Mouse (Mus musculus): Measurements from ENCODE around the gene Sprr2k. TPM values are rescaled to one million over a fixed set of nuclear protein-coding genes. Genes with fewer than 3 reads are reported as not detected.
A peak's percentile ranks its signal among the peaks of the same experiment; 100 is the strongest.

Gene Sprr2k
- not detected in 2 replicates for total RNA-seq (2014; rRNA removed)
- not detected in 2 replicates for polyA plus RNA-seq (2015; fragmentation: Nextera tagmentation; extraction: Ambion mirVana)

DNA sequence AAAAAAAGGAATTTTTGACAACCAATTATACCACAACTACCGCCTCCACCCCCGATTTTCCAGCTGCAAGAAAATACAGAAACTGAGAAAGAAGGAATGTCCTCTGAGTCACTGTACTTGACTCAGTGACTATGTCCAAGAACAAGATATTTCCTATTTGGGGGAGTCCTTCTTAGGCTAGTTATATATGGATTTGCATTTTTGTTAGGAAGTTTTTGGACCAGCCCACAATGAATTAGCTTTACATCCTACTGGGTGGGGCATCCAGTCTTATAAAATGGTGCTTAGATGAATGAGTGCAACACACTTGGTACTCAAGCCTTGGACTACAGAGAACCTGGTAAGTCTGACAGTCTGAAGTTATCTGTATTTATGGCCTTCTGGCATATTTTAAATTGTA lies at the start of gene Sprr2k:
Gene Sprr2k (plus strand): TSS at position 301 of the 400 bp plus-strand sequence.
- Histone ChIP-seq H3K27ac (ENCODE audit: low read depth, low read length) (no peak within 1 kb of the TSS), H3K27me3 (ENCODE audit: insufficient read depth, low read length) (no peaks in the 10 kb centered on the region), H3K4me3 (ENCODE audit: low read depth, low read length) (no peak within 1 kb of the TSS), H3K9ac (replicated peaks; ENCODE audit: low read length, poor library complexity, severe bottlenecking) (no peak within 1 kb of the TSS), H3K4me2 (ENCODE audit: low read depth, low read length, poor library complexity, severe bottlenecking) (no peak within 1 kb of the TSS), H3K36me3 (ENCODE audit: insufficient read depth, low read length) (no peaks in the 10 kb centered on the region), H3K9me3 (ENCODE audit: low read length) (no peaks in the 10 kb centered on the region), H3K4me1 (ENCODE audit: insufficient read depth, low read length) (no peaks in the 10 kb centered on the region)
- WGBS, result 93% methylated on average over 2 of the region's 2 CpGs
- ATAC-seq (ENCODE audit: low FRiP score) (no peak), DNase-seq (ENCODE audit: low spot score) (no peak)
- no peak for TF ChIP-seq CTCF (IDR thresholded peaks at IDR 0.05)

DNA sequence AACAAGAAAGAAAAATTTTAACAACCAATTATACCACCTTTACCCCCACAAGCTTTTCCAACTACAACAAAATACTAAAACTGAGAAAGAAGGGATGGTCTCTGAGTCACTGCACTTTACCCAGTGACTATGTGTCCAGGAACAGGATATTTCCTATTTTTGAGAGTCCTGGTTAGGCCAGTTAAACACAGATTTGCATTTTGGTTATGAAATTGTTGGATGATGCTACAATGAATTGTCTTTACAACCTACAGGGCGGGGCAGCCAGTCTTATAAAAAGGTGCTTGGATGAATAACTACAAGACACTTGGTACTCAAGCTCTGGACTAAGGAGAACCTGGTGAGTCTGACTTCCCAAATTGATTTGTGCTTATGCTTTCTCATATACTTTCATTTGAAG lies 47.0 kb upstream of the Sprr2k start, which contains the start of gene Sprr2h:
Gene Sprr2h (plus strand): TSS at position 301 of the 400 bp plus-strand sequence.
- Histone ChIP-seq H3K4me3 (ENCODE audit: low read depth, low read length) (no peak within 1 kb of the TSS), H3K9me3 (ENCODE audit: low read length) (no peaks in the 10 kb centered on the region), H3K4me1 (ENCODE audit: insufficient read depth, low read length) (no peaks in the 10 kb centered on the region), H3K9ac (replicated peaks; ENCODE audit: low read length, poor library complexity, severe bottlenecking) (no peak within 1 kb of the TSS), H3K27me3 (ENCODE audit: insufficient read depth, low read length) (no peaks in the 10 kb centered on the region), H3K4me2 (ENCODE audit: low read depth, low read length, poor library complexity, severe bottlenecking) (no peak within 1 kb of the TSS), H3K36me3 (ENCODE audit: insufficient read depth, low read length) (no peaks in the 10 kb centered on the region), H3K27ac (ENCODE audit: low read depth, low read length) (no peak within 1 kb of the TSS)
- ATAC-seq (ENCODE audit: low FRiP score) (no peak), DNase-seq (ENCODE audit: low spot score) (no peak)
- 85% methylated on average over 1 of the region's 1 CpGs for whole genome bisulfite sequencing
- TF ChIP-seq CTCF (IDR thresholded peaks at IDR 0.05), result no peak

DNA sequence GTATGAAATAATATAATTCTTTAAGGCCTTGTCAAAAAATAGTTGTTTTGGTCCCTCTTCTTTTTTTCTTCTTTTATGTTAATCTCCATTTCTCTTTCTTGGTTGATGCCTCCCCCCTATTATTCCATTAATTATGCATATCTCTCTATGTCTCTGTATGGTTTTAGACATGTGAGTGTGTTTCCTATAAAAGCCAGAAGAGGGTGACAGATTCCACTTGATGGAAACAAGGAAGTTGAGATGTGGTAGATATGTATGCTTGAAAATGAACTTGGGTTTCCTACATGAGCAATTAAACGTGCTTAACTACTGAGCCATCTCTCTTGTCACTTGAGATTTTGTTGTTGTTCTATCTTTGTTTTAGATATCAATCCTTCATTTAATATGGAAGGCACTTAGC lies 38.1 kb upstream of the Sprr2k start:
- WGBS, result 64% methylated on average over 1 of the region's 1 CpGs
- Histone ChIP-seq H3K9me3 (ENCODE audit: low read length) (no peaks in the 10 kb centered on the region), H3K4me3 (ENCODE audit: low read depth, low read length) (no peak overlapping the region), H3K27ac (ENCODE audit: low read depth, low read length) (no peak overlapping the region), H3K4me2 (ENCODE audit: low read depth, low read length, poor library complexity, severe bottlenecking) (no peak overlapping the region), H3K36me3 (ENCODE audit: insufficient read depth, low read length) (no peaks in the 10 kb centered on the region), H3K4me1 (ENCODE audit: insufficient read depth, low read length) (no peaks in the 10 kb centered on the region), H3K9ac (replicated peaks; ENCODE audit: low read length, poor library complexity, severe bottlenecking) (no peak overlapping the region), H3K27me3 (ENCODE audit: insufficient read depth, low read length) (no peaks in the 10 kb centered on the region)
- ATAC-seq (ENCODE audit: low FRiP score) (no peak), DNase-seq (ENCODE audit: low spot score) (peak; percentile 1)
- TF ChIP-seq CTCF (IDR thresholded peaks at IDR 0.05), result peak; percentile 66

DNA sequence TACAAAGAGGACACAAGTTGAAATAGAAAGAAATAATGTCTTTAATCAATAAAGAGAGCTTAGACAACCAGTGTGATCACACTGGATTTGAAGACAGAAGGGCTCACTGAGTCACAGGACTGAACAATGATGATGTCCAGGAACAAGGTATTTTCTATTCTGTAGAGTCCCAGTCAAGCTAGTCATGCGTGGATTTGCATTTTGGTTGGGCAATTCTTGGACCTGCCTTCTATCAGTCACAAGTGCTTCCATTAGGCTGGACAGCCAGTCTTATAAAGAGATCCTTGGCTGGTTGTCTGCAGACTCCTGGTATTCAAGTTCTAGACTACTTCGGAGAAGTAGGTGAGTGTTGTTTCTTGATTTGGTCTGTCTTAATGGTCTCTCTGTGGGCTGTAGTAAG lies 24.7 kb upstream of the Sprr2k start, which contains the start of gene Sprr2i:
Gene Sprr2i (plus strand): TSS at position 301 of the 400 bp plus-strand sequence.
- Histone ChIP-seq H3K27me3 (ENCODE audit: insufficient read depth, low read length) (no peaks in the 10 kb centered on the region), H3K4me3 (ENCODE audit: low read depth, low read length) (no peak within 1 kb of the TSS), H3K36me3 (ENCODE audit: insufficient read depth, low read length) (no peaks in the 10 kb centered on the region), H3K27ac (ENCODE audit: low read depth, low read length) (no peak within 1 kb of the TSS), H3K9me3 (ENCODE audit: low read length) (no peaks in the 10 kb centered on the region), H3K4me2 (ENCODE audit: low read depth, low read length, poor library complexity, severe bottlenecking) (no peak within 1 kb of the TSS), H3K4me1 (ENCODE audit: insufficient read depth, low read length) (no peaks in the 10 kb centered on the region), H3K9ac (replicated peaks; ENCODE audit: low read length, poor library complexity, severe bottlenecking) (no peak within 1 kb of the TSS)
- WGBS, result 93% methylated on average over 2 of the region's 2 CpGs
- DNase-seq (ENCODE audit: low spot score) (no peak), ATAC-seq (ENCODE audit: low FRiP score) (no peak)
- TF ChIP-seq CTCF (IDR thresholded peaks at IDR 0.05), result no peak

DNA sequence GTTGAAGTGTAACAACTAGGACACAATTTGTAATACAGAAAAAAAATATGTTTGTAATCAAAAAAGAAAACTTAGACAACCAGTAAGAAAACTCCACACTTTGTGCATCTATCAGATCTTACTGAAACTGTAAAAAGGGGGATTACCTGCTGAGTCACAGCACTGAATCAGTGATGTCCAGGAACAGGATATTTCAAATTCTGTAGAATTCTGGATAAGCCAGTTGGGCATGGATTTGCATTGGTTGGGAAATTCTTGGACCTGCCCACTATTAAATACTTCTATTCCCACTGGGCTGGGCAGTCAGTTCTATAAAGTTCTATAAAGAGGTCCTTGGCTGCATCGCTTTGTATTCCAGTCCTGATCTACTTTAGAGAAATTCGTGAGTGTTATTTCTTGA lies 14.6 kb upstream of the Sprr2k start, which contains the start of gene Sprr2j-ps:
Gene Sprr2j-ps (plus strand): TSS at position 301 of the 400 bp plus-strand sequence.
- no peaks in the 10 kb centered on the region for H3K4me1 ChIP-seq (ENCODE audit: insufficient read depth, low read length)
- no peak for DNase-seq (ENCODE audit: low spot score)
- 89% methylated on average over 2 of the region's 2 CpGs for WGBS

DNA sequence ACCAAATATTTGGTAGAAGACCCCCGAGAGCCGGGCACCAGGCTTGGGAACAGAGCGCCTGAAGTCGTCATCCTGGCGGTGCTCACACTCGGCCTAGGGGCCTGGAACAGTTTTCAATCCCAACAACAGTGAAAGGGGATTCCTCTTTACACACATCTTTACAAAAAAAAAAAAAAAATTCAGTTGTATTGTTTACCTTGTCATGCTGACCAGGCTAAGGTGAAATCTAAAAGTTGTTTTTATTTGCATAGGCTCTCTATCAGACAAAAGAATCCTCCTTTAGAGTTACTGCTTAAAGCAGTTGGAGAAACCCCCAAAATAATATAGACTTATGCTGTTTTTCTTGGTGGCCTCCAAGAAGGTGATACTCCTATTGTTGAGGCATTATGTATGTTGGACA lies 3.1 kb upstream of the Sprr2k start, which contains the start of gene Gm9774:
Gene Gm9774 (minus strand): TSS at position 101 of the 400 bp plus-strand sequence.
- no peak for TF ChIP-seq CTCF (IDR thresholded peaks at IDR 0.05)
- Histone ChIP-seq H3K9ac (replicated peaks; ENCODE audit: low read length, poor library complexity, severe bottlenecking) (no peak within 1 kb of the TSS), H3K27ac (ENCODE audit: low read depth, low read length) (no peak within 1 kb of the TSS), H3K9me3 (ENCODE audit: low read length) (no peaks in the 10 kb centered on the region), H3K27me3 (ENCODE audit: insufficient read depth, low read length) (no peaks in the 10 kb centered on the region), H3K36me3 (ENCODE audit: insufficient read depth, low read length) (no peaks in the 10 kb centered on the region), H3K4me1 (ENCODE audit: insufficient read depth, low read length) (no peaks in the 10 kb centered on the region), H3K4me2 (ENCODE audit: low read depth, low read length, poor library complexity, severe bottlenecking) (no peak within 1 kb of the TSS), H3K4me3 (ENCODE audit: low read depth, low read length) (no peak within 1 kb of the TSS)
- no peak for ATAC-seq (ENCODE audit: low FRiP score)
- no peak for DNase-seq (ENCODE audit: low spot score)
- 93% methylated on average over 6 of the region's 6 CpGs for WGBS

More for the DNA sequence above, 14.6 kb upstream of the Sprr2k start, which contains the start of gene Sprr2j-ps:
- Histone ChIP-seq H3K4me2 (ENCODE audit: low read depth, low read length, poor library complexity, severe bottlenecking) (no peak within 1 kb of the TSS), H3K36me3 (ENCODE audit: insufficient read depth, low read length) (no peaks in the 10 kb centered on the region), H3K9ac (replicated peaks; ENCODE audit: low read length, poor library complexity, severe bottlenecking) (no peak within 1 kb of the TSS), H3K9me3 (ENCODE audit: low read length) (no peaks in the 10 kb centered on the region), H3K27me3 (ENCODE audit: insufficient read depth, low read length) (no peaks in the 10 kb centered on the region), H3K27ac (ENCODE audit: low read depth, low read length) (no peak within 1 kb of the TSS), H3K4me3 (ENCODE audit: low read depth, low read length) (no peak within 1 kb of the TSS)
- no peak for ATAC-seq (ENCODE audit: low FRiP score)
- TF ChIP-seq CTCF (IDR thresholded peaks at IDR 0.05), result no peak
